Mouse (Mus musculus) hindlimb bud, embryonic 11.5 days (tissue): ENCODE measurements around the gene Duoxa2.

Experiments used
- DNase-seq: peaks from one replicate; pipeline ENCODE4 v3.0.0-alpha.2; 2012; ENCODE audit warnings: low read depth, low spot score; ENCODE audit errors: extremely low spot score

The Duoxa2 gene

DNA sequence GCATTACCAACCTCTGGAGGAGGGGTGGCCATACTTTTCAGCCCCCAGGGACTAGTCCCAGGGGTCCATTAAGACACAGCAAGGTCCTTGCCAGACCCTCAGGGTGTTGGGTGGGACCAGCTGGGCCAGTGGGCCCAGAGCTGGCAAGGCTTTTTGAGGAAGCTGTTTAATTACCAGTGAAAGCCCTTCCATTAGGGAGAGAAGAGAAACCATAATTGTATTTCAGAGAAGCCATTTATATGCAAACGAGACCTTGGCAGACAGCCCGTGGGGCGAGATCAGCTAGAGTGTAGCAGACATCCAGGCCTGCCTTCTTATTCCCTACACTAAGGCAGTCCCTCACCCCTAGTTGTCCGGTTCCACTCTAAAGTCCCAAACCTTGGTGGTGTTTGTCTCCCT, 53.2 kb downstream of the Duoxa2 start:
- no peak for DNase-seq
